Mouse (Mus musculus): ENCODE data around the gene Evx1. TPM values are rescaled to one million over a fixed set of nuclear protein-coding genes. Genes with fewer than 3 reads are reported as not detected.

Evx1 gene
- total RNA-seq (2022) = not detected

DNA sequence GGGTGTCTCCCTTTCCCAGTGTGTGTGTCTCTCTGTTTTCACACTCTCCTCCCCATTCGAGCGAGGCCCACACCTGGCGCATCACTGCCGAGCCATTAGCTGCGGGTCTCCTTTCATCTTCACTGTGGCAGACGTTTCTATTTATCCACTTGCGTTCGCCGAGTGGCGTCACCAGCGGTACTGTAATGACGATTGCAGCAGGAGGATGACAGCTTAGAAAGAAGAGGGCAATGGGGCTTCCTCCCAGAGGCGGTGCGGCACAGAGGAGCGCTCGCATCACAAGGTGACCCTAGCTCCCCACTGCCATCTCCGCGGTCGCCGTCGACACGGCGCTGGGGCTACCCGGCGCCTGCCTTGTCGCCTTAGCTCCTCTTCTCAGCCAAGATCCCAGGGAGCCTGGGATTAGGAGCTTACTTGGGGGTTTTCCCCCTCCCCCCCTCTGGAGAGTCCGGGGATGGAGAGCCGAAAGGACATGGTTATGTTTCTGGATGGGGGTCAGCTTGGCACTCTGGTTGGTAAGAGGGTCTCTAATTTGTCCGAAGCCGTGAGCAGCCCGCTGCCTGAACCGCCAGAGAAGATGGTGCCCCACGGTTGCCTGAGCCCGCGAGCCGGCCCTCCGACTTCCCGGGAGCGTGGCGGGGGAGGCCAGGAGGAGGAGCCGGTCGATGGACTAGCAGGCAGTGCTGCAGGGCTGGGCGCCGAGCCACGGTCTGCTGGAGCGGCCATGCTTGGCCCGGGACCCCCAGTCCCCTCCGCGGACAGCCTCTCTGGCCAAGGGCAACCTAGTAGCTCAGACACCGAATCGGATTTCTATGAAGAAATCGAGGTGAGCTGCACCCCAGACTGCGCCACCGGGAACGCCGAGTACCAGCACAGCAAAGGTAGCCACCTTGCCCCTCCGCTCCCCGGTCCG, at the start of gene Evx1:
Gene Evx1 (plus strand): TSS at position 108 of the 913 bp plus-strand sequence.
- no peak for DNase-seq (ENCODE audit: low spot score in 2 of 2)

- DNase-seq (ENCODE audit: low spot score in 2 of 2) = no peak
These were observed 49.0 kb upstream of the Evx1 start for GRCm38 (mm10) chr6:52264106-52264790.

- DNase-seq (ENCODE audit: low spot score in 2 of 2) = no peak
These were observed 47.9 kb upstream of the Evx1 start for GRCm38 (mm10) chr6:52265306-52265912.

- DNase-seq (ENCODE audit: low spot score in 2 of 2) = no peak
These were observed 47.2 kb upstream of the Evx1 start for GRCm38 (mm10) chr6:52265913-52266665.

DNA sequence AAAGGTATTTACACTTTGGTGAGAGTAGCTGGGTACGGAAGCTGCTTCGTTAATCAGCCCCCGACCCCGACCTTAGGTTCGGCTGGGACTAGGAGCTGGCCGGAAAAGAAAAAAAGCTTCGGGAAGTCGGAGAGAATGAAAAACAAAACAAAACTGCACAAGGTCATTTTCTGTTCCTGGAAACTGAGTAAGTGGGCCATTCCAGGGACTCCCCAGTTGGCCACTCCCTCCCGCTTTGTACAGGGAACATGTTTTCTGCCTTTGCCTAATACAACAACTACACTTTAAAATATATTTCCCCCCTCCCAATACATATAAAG, 46.7 kb upstream of the Evx1 start:
- DNase-seq (ENCODE audit: low spot score in 2 of 2) = no peak

DNA sequence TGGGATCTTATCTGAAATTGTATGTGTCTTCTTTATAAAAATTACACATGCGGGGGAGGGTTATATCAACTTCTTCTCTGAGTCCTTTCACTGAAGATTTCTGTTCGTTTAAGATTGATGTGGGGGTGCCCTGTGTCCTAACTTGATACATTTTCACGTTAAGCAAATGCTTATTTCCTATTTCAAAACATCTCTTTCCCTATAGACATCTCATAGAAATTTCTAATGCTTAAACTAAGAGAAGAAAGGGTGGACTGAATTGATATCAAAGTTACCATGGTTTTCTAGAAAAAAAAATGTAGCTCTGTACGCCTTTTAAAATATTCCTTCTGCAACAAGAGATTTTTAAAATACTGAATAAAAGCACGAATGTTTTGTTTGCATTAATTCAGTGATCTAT, 46.1 kb upstream of the Evx1 start:
- no peak for DNase-seq (ENCODE audit: low spot score in 2 of 2)

GRCm38 (mm10) chr6:52267691-52268090, 45.6 kb upstream of the Evx1 start:
- no peak for DNase-seq (ENCODE audit: low spot score in 2 of 2)

DNA sequence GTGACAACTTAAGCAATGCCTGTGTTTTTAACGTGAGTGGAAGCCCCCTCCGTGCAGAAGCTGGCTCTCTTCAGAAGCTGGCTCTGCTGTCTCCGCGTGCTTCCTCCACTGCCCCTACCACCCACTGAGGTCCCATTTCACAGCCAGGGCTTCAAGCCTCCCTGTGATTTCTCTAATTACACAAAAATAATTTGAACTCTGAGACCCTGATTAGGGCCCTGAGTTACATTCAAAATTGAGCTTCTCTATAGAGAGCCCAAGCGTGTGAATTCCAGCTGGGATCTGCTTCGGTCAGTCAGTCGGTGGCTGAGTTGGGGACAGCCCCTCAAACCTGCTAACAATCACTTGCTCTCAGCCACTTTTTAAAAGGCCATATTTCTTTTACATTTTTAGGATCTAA, 45.0 kb upstream of the Evx1 start:
- DNase-seq (ENCODE audit: low spot score in 2 of 2) = no peak

DNA sequence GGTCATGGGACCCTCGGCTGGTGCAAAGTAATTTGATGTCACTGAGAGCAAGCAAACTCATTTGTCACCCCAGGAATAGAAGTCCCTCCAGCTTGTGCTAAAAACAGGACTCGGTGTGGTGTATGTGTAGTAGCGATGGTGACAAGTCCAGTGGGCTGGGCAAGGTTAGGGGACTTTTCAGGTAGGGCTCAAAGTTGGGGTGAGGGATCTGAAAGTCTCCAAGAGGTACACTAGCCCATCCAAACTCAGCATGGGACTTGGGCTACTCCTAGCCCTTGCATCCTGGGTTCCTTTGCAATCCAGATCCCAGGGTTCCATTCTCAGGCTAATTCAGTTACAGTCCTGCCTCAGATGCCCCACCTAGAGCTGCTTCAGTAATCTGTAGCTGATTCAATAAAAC, 44.5 kb upstream of the Evx1 start:
- DNase-seq (ENCODE audit: low spot score in 2 of 2) = no peak

DNA sequence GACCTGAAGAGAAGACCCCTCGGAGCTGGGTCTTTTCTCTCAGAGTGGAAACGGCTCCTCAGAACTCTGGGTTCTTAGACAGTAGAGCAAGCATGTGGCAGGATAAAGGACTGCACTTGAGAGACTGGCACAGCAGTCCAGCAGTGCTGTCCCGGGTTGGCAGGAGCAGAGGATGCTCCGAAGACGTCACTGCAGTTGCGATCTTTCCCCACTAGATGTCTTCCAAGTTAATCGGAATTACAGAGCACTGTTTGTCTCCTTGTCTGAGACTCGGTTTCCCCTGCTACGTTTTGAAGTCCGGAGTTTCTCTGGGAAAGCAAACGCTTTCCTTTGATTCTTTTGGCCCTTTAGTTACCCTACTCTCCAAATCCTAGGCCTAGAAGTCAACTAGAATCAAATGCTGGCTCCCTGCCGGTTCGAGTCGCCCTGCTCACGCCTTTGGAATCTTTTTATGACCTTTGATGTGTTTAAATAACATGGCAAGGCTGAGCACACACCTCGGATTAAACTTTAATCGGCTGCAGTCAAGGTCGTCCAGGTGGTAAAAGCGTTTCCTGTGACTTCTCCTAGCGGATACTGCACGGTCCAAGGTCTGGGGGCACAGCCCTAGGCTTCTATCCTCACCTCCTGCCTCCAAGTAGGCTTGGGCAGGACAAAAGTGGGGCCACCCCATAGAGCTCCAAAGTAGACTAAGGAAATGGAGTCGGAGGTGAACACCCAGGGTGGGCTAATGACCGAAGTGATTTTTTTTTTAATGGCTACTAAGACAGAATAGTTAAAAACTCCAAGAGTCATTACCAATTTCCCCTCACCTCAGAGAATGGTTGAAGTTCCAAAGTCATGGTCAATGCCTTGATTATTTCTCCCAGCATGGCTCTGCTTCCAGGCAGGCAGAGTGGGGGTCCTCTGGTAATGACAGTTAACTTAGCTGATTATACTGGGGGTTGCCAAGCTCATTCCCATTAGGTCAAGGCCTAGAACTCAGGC, 42.5 kb upstream of the Evx1 start:
- DNase-seq (ENCODE audit: low spot score in 2 of 2) = no peak

- DNase-seq (ENCODE audit: low spot score in 2 of 2) = no peak
These were observed 40.3 kb upstream of the Evx1 start for GRCm38 (mm10) chr6:52272766-52273655.

DNA sequence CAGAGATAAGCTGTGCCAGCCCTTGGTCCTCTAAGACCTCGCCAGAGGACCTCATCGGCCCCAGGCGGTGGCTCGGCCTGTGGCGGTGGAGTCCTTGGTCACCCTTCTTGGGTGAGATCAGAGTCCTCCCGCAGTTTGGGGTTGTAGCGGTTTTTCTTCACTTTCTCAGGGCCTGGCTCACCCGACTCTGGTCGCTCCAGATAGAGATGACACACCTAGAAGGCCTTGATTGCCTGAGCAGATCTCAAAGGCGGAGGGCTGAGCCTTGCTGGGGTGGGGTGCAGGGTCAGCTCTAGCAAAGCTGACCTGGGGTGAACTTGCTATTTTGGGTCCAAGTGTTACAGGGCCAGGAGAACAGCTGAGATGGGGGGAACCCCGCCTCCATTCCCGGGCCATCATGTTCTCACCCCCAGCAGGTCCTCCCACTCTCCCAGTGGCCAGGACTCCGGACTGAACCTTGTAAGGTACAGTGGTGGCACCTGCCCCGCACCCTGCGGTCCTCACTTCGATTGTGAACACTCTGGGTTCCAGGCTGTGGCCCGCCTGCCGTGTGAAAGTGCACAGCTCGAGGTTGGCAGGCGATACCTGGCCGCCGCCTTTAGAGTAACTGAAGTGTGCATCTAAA, 39.5 kb upstream of the Evx1 start:
- DNase-seq (ENCODE audit: low spot score in 2 of 2) = no peak

DNA sequence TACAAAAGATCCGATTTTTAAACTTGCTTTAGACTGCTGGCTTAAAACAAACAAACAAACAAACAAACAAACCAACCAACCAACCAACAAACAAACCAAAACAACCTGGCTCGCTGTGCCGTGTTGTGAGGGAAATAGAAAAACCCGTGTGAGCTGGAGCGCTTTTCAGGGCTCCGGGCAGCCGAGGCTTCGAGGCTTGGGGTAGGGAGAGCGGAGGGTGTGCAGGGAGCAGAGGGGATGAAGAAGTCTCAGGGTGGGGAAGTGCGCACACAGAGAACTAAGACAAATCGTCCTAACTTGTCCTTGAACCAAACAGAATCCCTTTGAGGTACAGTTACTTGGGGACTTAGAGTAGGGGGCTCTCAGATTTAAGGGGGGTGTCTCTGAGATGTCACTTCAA, 38.7 kb upstream of the Evx1 start:
- DNase-seq (ENCODE audit: low spot score in 2 of 2) = no peak

- no peak for DNase-seq (ENCODE audit: low spot score in 2 of 2)
These were observed 37.6 kb upstream of the Evx1 start for GRCm38 (mm10) chr6:52275563-52276280.

DNA sequence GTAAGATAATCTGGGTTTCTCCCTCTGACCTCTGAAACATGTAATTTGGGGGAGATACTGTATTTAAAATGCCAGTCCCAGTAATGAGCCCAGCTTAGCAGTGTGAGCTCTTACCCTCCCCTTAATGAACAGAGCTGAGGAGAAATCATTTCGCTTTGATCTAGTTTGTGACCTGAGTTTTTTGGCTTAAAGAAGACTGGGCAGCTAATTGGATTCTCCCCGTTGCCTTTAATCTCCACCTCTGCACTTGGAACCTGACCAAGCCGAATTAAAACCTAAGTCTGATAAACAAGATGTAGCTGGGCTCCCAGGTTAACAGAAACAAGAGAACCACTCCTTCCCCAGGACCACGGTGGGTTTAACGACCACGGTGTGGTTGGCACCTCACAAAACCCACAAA, 36.9 kb upstream of the Evx1 start:
- DNase-seq (ENCODE audit: low spot score in 2 of 2) = no peak

DNA sequence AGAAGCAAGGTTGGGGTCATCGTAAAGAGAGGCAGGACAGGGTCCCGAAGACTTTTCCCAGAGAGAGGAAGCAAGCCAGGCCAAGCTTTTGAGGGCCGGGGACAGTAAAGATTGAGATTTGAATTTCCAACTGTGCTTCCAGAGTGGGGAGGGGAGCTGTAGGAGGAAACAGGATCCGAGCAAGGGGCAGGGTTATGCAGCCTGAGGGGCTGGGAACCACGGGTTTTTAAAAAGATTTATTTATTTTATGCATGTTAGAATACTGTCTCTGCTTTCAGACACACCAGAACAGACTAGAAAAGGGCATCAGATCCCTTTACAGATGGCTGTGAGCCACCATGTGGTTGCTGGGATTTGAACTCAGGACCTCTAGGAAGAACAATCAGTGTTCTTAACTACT, 36.4 kb upstream of the Evx1 start:
- DNase-seq (ENCODE audit: low spot score in 2 of 2) = no peak

DNA sequence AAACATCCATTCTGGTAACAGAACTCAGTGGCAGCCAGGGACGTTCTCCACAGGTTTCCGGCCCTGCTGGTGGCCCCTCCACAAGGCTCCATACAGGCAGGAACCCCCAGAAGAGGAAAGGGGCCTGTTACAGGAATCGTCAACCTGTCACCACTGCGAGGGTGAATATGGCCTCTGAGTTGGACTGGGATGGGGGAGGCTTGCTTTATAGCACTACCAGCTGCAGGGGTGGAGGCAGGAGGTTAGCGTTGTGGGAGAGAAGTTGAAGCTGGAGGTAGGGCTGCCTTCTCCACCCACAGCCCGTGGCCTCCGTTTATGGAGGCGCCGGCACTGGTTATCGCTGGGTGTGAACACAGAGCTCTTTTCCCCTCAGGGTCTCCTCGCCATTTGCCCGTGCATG, 32.2 kb upstream of the Evx1 start:
- no peak for DNase-seq (ENCODE audit: low spot score in 2 of 2)

GRCm38 (mm10) chr6:52283896-52284295, 29.4 kb upstream of the Evx1 start:
- no peak for DNase-seq (ENCODE audit: low spot score in 2 of 2)

Data from gastrocnemius, adult 8-10 months (tissue).